Mouse (Mus musculus) CH12.LX (cell line): ENCODE data around the gene Mgat2. TPM values are rescaled to one million over a fixed set of nuclear protein-coding genes. Genes with fewer than 3 reads are reported as not detected.

Experiments used
- DNase-seq: peaks from one replicate; pipeline ENCODE4 v3.0.0-alpha.2; 2013; ENCODE audit errors: extremely low read depth
- H3K27ac ChIP-seq: 2 replicates; pipeline ENCODE4 v1.5.1; 2012; ENCODE audit warnings: low read depth, mild to moderate bottlenecking, control low read depth, moderate library complexity; ENCODE audit not compliant: insufficient read depth
- H3K27me3 ChIP-seq: replicated peaks from 2 replicates; pipeline ENCODE3; 2012; ENCODE audit warnings: inconsistent platforms
- H3K36me3 ChIP-seq, 2 experiments: replicated peaks in 1 of 2; 2 replicates each; pipeline versions ENCODE3 to v1.6.1; 2012; ENCODE audit warnings: inconsistent platforms in 1 of 2, low read length in 1 of 2, mild to moderate bottlenecking in 1 of 2, mixed read lengths in 1 of 2, moderate library complexity in 1 of 2; ENCODE audit not compliant: control insufficient read depth in 1 of 2, insufficient read depth in 1 of 2
- H3K4me1 ChIP-seq, 2 experiments: 2 replicates each; pipeline ENCODE4 v1.6.1; 2012; ENCODE audit warnings: inconsistent platforms in 1 of 2, moderate library complexity in 1 of 2; ENCODE audit not compliant: insufficient read depth in 2 of 2, control insufficient read depth in 1 of 2
- H3K4me2 ChIP-seq: 2 replicates; pipeline ENCODE4 v1.6.1; 2012; ENCODE audit warnings: low read depth, mild to moderate bottlenecking, control low read depth; ENCODE audit not compliant: poor library complexity, insufficient read depth, severe bottlenecking
- H3K4me3 ChIP-seq, 3 experiments: fragments of 150-350 bp in 1 of 3; sonication (generic) in 1 of 3; replicated peaks in 1 of 3; 2 replicates each; pipeline versions ENCODE3 to v1.5.1; 2011 to 2012; ENCODE audit warnings: low read depth in 2 of 3, low read length in 2 of 3, mild to moderate bottlenecking in 2 of 3, moderate library complexity in 2 of 3, control low read depth in 1 of 3, improper control_type of control experiment in 1 of 3, inconsistent platforms in 1 of 3, mixed read lengths in 1 of 3; ENCODE audit not compliant: poor library complexity in 1 of 3
- H3K79me2 ChIP-seq: replicated peaks from 2 replicates; pipeline ENCODE4 v1.6.1; 2012; ENCODE audit warnings: mild to moderate bottlenecking, moderate library complexity; ENCODE audit not compliant: control insufficient read depth, poor library complexity, insufficient read depth, severe bottlenecking; ENCODE audit errors: extremely low read depth
- H3K9ac ChIP-seq: 2 replicates; pipeline ENCODE4 v1.6.1; 2012; ENCODE audit warnings: low read depth, mild to moderate bottlenecking, control low read depth, moderate library complexity; ENCODE audit not compliant: insufficient read depth
- H3K9me3 ChIP-seq: replicated peaks from 2 replicates; pipeline ENCODE3; 2012; ENCODE audit warnings: low read length, inconsistent platforms, mixed read lengths
- BHLHE40 ChIP-seq: IDR thresholded peaks from 2 replicates; pipeline ENCODE4 v1.6.1; 2011; ENCODE audit warnings: mild to moderate bottlenecking, low read depth, low read length, improper control_type of control experiment
- CHD1 ChIP-seq: IDR thresholded peaks from 2 replicates; pipeline ENCODE4 v1.6.1; 2012; ENCODE audit warnings: low read depth, low read length, improper control_type of control experiment, inconsistent platforms
- CHD2 ChIP-seq: IDR thresholded peaks from 2 replicates; pipeline ENCODE4 v1.6.1; 2011; ENCODE audit warnings: low read length, improper control_type of control experiment
- CTCF ChIP-seq, 2 experiments: IDR thresholded peaks in 1 of 2; conservative IDR thresholded peaks in 1 of 2; 2 replicates each; pipeline ENCODE4 v1.5.1; 2011 to 2012; ENCODE audit warnings: low read depth in 2 of 2, low read length in 2 of 2, improper control_type of control experiment in 1 of 2, inconsistent platforms in 1 of 2, mild to moderate bottlenecking in 1 of 2, moderate library complexity in 1 of 2
- E2F4 ChIP-seq: IDR thresholded peaks from 2 replicates; pipeline ENCODE4 v1.6.1; 2011; ENCODE audit warnings: low read depth, low read length, improper control_type of control experiment; ENCODE audit not compliant: insufficient replicate concordance
- ELF1 ChIP-seq: IDR thresholded peaks from 2 replicates; pipeline ENCODE4 v1.6.1; 2014; ENCODE audit warnings: low read depth, mild to moderate bottlenecking, inconsistent platforms, low read length, improper control_type of control experiment
- EP300 ChIP-seq: IDR thresholded peaks from 2 replicates; pipeline ENCODE4 v1.6.1; 2011; ENCODE audit warnings: low read length, improper control_type of control experiment
- GABPA ChIP-seq: IDR thresholded peaks from 2 replicates; pipeline ENCODE4 v1.6.1; 2012; ENCODE audit warnings: low read depth, low read length, improper control_type of control experiment, inconsistent platforms; ENCODE audit not compliant: insufficient replicate concordance
- HCFC1 ChIP-seq: IDR thresholded peaks from 2 replicates; pipeline ENCODE4 v1.6.1; 2012; ENCODE audit warnings: low read depth, mild to moderate bottlenecking, inconsistent platforms, low read length, improper control_type of control experiment
- IRF4 ChIP-seq: IDR thresholded peaks from 2 replicates; pipeline ENCODE4 v1.6.1; 2014; ENCODE audit warnings: low read depth, mild to moderate bottlenecking, inconsistent platforms, low read length, improper control_type of control experiment
- JUN ChIP-seq: IDR thresholded peaks from 2 replicates; pipeline ENCODE4 v1.6.1; 2011; ENCODE audit warnings: low read depth, mild to moderate bottlenecking, low read length, improper control_type of control experiment, moderate library complexity; ENCODE audit not compliant: insufficient read depth
- JUND ChIP-seq: conservative IDR thresholded peaks from 2 replicates; pipeline ENCODE4 v1.6.1; 2011; ENCODE audit warnings: low read depth, low read length, improper control_type of control experiment
- KAT2A ChIP-seq: IDR thresholded peaks from 2 replicates; pipeline ENCODE4 v1.6.1; 2012; ENCODE audit warnings: low read length, improper control_type of control experiment, inconsistent platforms; ENCODE audit not compliant: insufficient replicate concordance
- MAFK ChIP-seq: IDR thresholded peaks from 2 replicates; pipeline ENCODE4 v1.6.1; 2011; ENCODE audit warnings: low read length, improper control_type of control experiment; ENCODE audit not compliant: insufficient replicate concordance
- MAX ChIP-seq: IDR thresholded peaks from 2 replicates; pipeline ENCODE4 v1.6.1; 2011; ENCODE audit warnings: low read length, improper control_type of control experiment
- MXI1 ChIP-seq: IDR thresholded peaks from 2 replicates; pipeline ENCODE4 v1.6.1; 2011; ENCODE audit warnings: mild to moderate bottlenecking, low read depth, low read length, improper control_type of control experiment
- MYC ChIP-seq: IDR thresholded peaks from 2 replicates; pipeline ENCODE4 v1.6.1; 2011; ENCODE audit warnings: low read depth, mild to moderate bottlenecking, improper control_type of control experiment, low read length
- NELFE ChIP-seq: IDR thresholded peaks from 2 replicates; pipeline ENCODE4 v1.6.1; 2011; ENCODE audit warnings: low read depth, low read length, improper control_type of control experiment
- NRF1 ChIP-seq: IDR thresholded peaks from 2 replicates; pipeline ENCODE4 v1.6.1; 2014; ENCODE audit warnings: low read depth, mild to moderate bottlenecking, inconsistent platforms, low read length, improper control_type of control experiment, moderate library complexity
- PAX5 ChIP-seq: IDR thresholded peaks from 2 replicates; pipeline ENCODE4 v1.6.1; 2012; ENCODE audit warnings: low read length, inconsistent platforms, mixed read lengths
- POLR2A ChIP-seq: IDR thresholded peaks from 2 replicates; pipeline ENCODE4 v1.6.1; 2011; ENCODE audit warnings: low read depth, mild to moderate bottlenecking, improper control_type of control experiment, low read length
- RAD21 ChIP-seq: IDR thresholded peaks from 2 replicates; pipeline ENCODE4 v1.6.1; 2011; ENCODE audit warnings: low read depth, mild to moderate bottlenecking, low read length, improper control_type of control experiment, moderate library complexity
- RCOR1 ChIP-seq: conservative IDR thresholded peaks from 2 replicates; pipeline ENCODE4 v1.6.1; 2012; ENCODE audit warnings: low read depth, mild to moderate bottlenecking, inconsistent platforms, low read length, improper control_type of control experiment
- SIN3A ChIP-seq: IDR thresholded peaks from 2 replicates; pipeline ENCODE4 v1.6.1; 2012; ENCODE audit warnings: low read length, improper control_type of control experiment, inconsistent platforms
- TBP ChIP-seq: conservative IDR thresholded peaks from 2 replicates; pipeline ENCODE4 v1.6.1; 2011; ENCODE audit warnings: low read depth, low read length, improper control_type of control experiment
- TCF12 ChIP-seq: IDR thresholded peaks from 2 replicates; pipeline ENCODE4 v1.6.1; 2014; ENCODE audit warnings: low read depth, mild to moderate bottlenecking, inconsistent platforms, low read length, improper control_type of control experiment
- UBTF ChIP-seq: IDR thresholded peaks from 2 replicates; pipeline ENCODE4 v1.6.1; 2012; ENCODE audit warnings: low read depth, mild to moderate bottlenecking, inconsistent platforms, low read length, improper control_type of control experiment, moderate library complexity
- USF2 ChIP-seq: conservative IDR thresholded peaks from 2 replicates; pipeline ENCODE4 v1.6.1; 2011; ENCODE audit warnings: low read depth, low read length, improper control_type of control experiment
- ZC3H11A ChIP-seq: IDR thresholded peaks from 2 replicates; pipeline ENCODE4 v1.6.1; 2012; ENCODE audit warnings: low read depth, mild to moderate bottlenecking, inconsistent platforms, low read length, improper control_type of control experiment
- ZMIZ1 ChIP-seq: IDR thresholded peaks from 2 replicates; pipeline ENCODE4 v1.6.1; 2012; ENCODE audit warnings: low read depth, mild to moderate bottlenecking, inconsistent platforms, low read length, improper control_type of control experiment
- ZNF384 ChIP-seq: IDR thresholded peaks from 2 replicates; pipeline ENCODE4 v1.6.1; 2012; ENCODE audit warnings: low read depth, low read length, improper control_type of control experiment, inconsistent platforms
- dilution Hi-C: fragments of 300-500 bp; cut with MboI; formaldehyde crosslinking; loops from 2 replicates; pipeline ENCODE4 v1.14.3; 2020; ENCODE audit warnings: low sequenced_read_pairs; ENCODE audit not compliant: extremely low pct_unique_long_range_greater_than_20kb, extremely low pct_ligation_motif_present
- in situ Hi-C: fragments of 300-500 bp; cut with MboI; formaldehyde crosslinking; loops from 3 replicates; pipeline ENCODE4 v1.14.3; 2019; ENCODE audit warnings: low sequenced_read_pairs, low pct_ligation_motif_present, low pct_unique_long_range_greater_than_20kb, mixed read lengths
- polyA plus RNA-seq: library from polyadenylated mRNA; unstranded; fragments of >175 nt; gene quantifications from 2 replicates; pipeline ENCODE4 v1.2.1, GENCODE M21; 2012; ENCODE audit warnings: low read depth; ENCODE audit not compliant: insufficient read length
- total RNA-seq, 2 experiments: library from RNA; depleted of rRNA; stranded (reverse); fragments of 300-350 nt in 1 of 2; fragments of >200 nt in 1 of 2; gene quantifications; 2 replicates each; pipeline ENCODE4 v1.2.3; 2012 to 2014

Mgat2 gene
- total and polyA plus RNA-seq, 3 experiments, result 54.2 to 106 (median 58.1) TPM

GRCm38 (mm10) chr12:69168461-69169106, 15.4 kb upstream of the Mgat2 start, which contains the start of gene Lrr1:
Gene Lrr1, plus strand, starts transcription at chr12:69168814.
- Histone ChIP-seq H3K36me3 (peaks cover 3 to 15% of the 10 kb centered on the region in 2 experiments), H3K9ac (peak within 1 kb of the TSS; percentile 90), H3K9me3 (no peaks in the 10 kb centered on the region), H3K4me2 (peak within 1 kb of the TSS; percentile 79), H3K27me3 (peaks cover 2% of the 10 kb centered on the region), H3K4me3 (peak within 1 kb of the TSS; percentile 73 to 94 (median 88)), H3K27ac (no peak within 1 kb of the TSS), H3K4me1 (peaks cover 3 to 20% of the 10 kb centered on the region in 2 experiments), H3K79me2 (peaks cover 18% of the 10 kb centered on the region)
- dilution Hi-C loops, result no loop called here
- in situ Hi-C loops, result no loop called here
- TF ChIP-seq KAT2A (peak; percentile 49; the same call in 1 of the 2 replicates), NELFE (peak; percentile 27; the same call in 1 of the 2 replicates), CTCF (conservative IDR thresholded peaks at IDR 0.05 in 1 of 2, IDR thresholded peaks at IDR 0.05 in 1 of 2; ENCODE audit: low read depth in 2 of 2, low read length in 2 of 2) (peak in 1 of 2 experiments; percentile 18; a peak in 1 of 4 replicates), TBP (peak; percentile 75; the same call in 1 of the 2 replicates), E2F4 (peak; percentile 81; the same call in 1 of the 2 replicates), NRF1 (no peak), RAD21 (no peak), IRF4 (no peak), HCFC1 (peak; percentile 79), MAX (peak; percentile 100), POLR2A (peak; percentile 87), MXI1 (peak; percentile 73), ZNF384 (no peak), BHLHE40 (no peak), RCOR1 (no peak), SIN3A (peak; percentile 94), PAX5 (no peak)
- DNase-seq, result peak; percentile 73

GRCm38 (mm10) chr12:69171307-69171706, 12.7 kb upstream of the Mgat2 start:
- in situ Hi-C loops, result no loop called here
- dilution Hi-C loops, result no loop called here

More at GRCm38 (mm10) chr12:69171307-69171706, 12.7 kb upstream of the Mgat2 start:
- Histone ChIP-seq H3K4me3 (no peak overlapping the region), H3K27me3 (no peaks in the 10 kb centered on the region), H3K4me1 (peaks cover 3 to 20% of the 10 kb centered on the region in 2 experiments), H3K27ac (no peak overlapping the region), H3K36me3 (peaks cover 15 to 41% of the 10 kb centered on the region in 2 experiments), H3K9ac (no peak overlapping the region), H3K4me2 (no peak overlapping the region), H3K9me3 (no peaks in the 10 kb centered on the region), H3K79me2 (peaks cover 18% of the 10 kb centered on the region)
- no peak for DNase-seq
- TF ChIP-seq EP300, result no peak
- no peak for TF ChIP-seq PAX5
- TF ChIP-seq ZNF384, result no peak
- no peak for TF ChIP-seq ZC3H11A
- no peak for TF ChIP-seq ZMIZ1
- no peak for TF ChIP-seq SIN3A
- TF ChIP-seq CHD1, result no peak
- no peak for TF ChIP-seq JUND
- TF ChIP-seq HCFC1, result no peak
- no peak for TF ChIP-seq MXI1
- TF ChIP-seq JUN, result no peak
- no peak for TF ChIP-seq GABPA
- TF ChIP-seq MAX, result no peak
- no peak for TF ChIP-seq MYC
- no peak for TF ChIP-seq UBTF
- TF ChIP-seq USF2, result no peak
- no peak for TF ChIP-seq MAFK
- no peak for TF ChIP-seq CHD2
- no peak for TF ChIP-seq TCF12
- no peak for TF ChIP-seq ELF1
